Mouse (Mus musculus) E14TG2a.4 (cell line): ENCODE measurements around the gene Apobec1.

Source experiments
- CTCF ChIP-seq: conservative IDR thresholded peaks from 2 replicates; pipeline ENCODE4 v1.5.1; 2014; ENCODE audit warnings: low read length
- POU5F1 ChIP-seq: IDR thresholded peaks from 2 replicates; pipeline ENCODE4 v1.6.1; 2014; ENCODE audit warnings: low read length, borderline replicate concordance

DNA sequence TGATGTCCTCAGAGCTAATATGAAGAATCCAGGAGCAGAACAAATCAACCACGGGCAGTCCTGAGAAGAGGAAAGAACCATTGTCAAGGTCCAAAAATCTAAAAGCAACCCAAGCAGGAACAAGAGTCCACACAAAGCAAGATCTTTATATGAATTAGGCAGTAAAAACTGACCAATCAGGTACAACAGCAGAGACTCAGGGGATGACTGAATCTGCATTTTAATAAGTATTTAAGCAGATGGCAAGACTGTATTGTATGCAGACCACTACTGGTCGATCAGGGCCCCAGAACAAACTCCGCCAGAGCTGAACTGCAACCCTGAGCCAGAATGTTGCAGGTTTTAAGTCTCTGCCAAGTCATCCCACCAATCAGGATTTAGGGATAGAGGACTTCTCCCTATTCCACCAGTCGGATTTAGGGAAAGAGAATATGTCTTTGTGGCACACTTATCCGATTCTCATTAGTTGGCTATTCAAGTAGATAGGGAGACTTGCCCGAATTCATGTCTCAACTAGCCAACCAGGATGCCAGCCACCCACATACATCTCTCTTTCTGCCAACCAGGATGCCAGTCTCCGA is 2.1 kb downstream of the Apobec1 start:
- TF ChIP-seq CTCF: no peak
- no peak for TF ChIP-seq POU5F1
